Mouse (Mus musculus) heart, adult 2 months (tissue): Measurements from ENCODE around the gene Mad2l2. TPM values are rescaled to one million over a fixed set of nuclear protein-coding genes. Genes with fewer than 3 reads are reported as not detected.

ENCODE experiments used
- DNase-seq, 2 experiments: peaks; one replicate each; pipeline ENCODE4 v3.0.0; 2021
- H3K27ac ChIP-seq: fragments of 200-600 bp; 2 replicates; pipeline ENCODE4 v1.8.1; 2022
- H3K27me3 ChIP-seq: fragments of 200-500 bp; 2 replicates; pipeline ENCODE4 v1.6.1; 2012; ENCODE audit warnings: mild to moderate bottlenecking, low read length, inconsistent platforms, mixed read lengths; ENCODE audit not compliant: control insufficient read depth, insufficient read depth
- H3K36me3 ChIP-seq: fragments of 200-500 bp; 2 replicates; pipeline ENCODE4 v1.6.1; 2012; ENCODE audit warnings: low read length, inconsistent platforms; ENCODE audit not compliant: control insufficient read depth, insufficient read depth
- H3K4me1 ChIP-seq: fragments of 200-500 bp; 2 replicates; pipeline ENCODE4 v1.6.1; 2011; ENCODE audit warnings: low read length; ENCODE audit not compliant: control insufficient read depth, insufficient read depth
- H3K4me3 ChIP-seq: fragments of 200-600 bp; 2 replicates; pipeline ENCODE4 v1.8.1; 2022
- H3K79me2 ChIP-seq: fragments of 200-500 bp; replicated peaks from 2 replicates; pipeline ENCODE4 v1.6.1; 2012; ENCODE audit warnings: mild to moderate bottlenecking, inconsistent platforms, low read length, moderate library complexity, mixed read lengths; ENCODE audit not compliant: control insufficient read depth, insufficient read depth
- H3K9ac ChIP-seq: fragments of 200-500 bp; 2 replicates; pipeline ENCODE4 v1.6.1; 2012; ENCODE audit warnings: low read depth, mild to moderate bottlenecking, control low read depth, inconsistent platforms, low read length, mixed read lengths
- CTCF ChIP-seq: fragments of 200-600 bp; IDR thresholded peaks from 2 replicates; pipeline ENCODE4 v1.8.1; 2022; ENCODE audit warnings: antibody characterized with exemption, mild to moderate bottlenecking, moderate library complexity
- EP300 ChIP-seq: fragments of 200-500 bp; IDR thresholded peaks from 2 replicates; pipeline ENCODE4 v1.6.1; 2011; ENCODE audit warnings: low read depth, low read length, control low read depth; ENCODE audit not compliant: insufficient read depth
- POLR2A ChIP-seq: fragments of 200-500 bp; IDR thresholded peaks from 2 replicates; pipeline ENCODE4 v1.6.1; 2011; ENCODE audit warnings: mild to moderate bottlenecking, low read depth, low read length, control low read depth; ENCODE audit not compliant: insufficient read depth
- WGBS: fragments of 180-500 bp; shearing (Covaris S2); methylation state at CpG from one replicate; pipeline ENCODE4 v1.1.7; 2018; 5-methylcytosine and 5-hydroxymethylcytosine counted together
- intact Hi-C: fragments of 180-260 bp; cut with DNase I; formaldehyde crosslinking; loops from one replicate; pipeline ENCODE4 v1.15.1; 2025
- polyA plus RNA-seq: library from polyadenylated mRNA; depleted of rRNA; stranded (reverse); fragments of >200 nt; gene quantifications from 2 replicates; pipeline ENCODE4 v1.2.3, GENCODE M21; 2012
- total RNA-seq, 2 experiments: library from RNA; stranded (reverse); gene quantifications; 2 replicates each; pipeline ENCODE4 v1.2.3; 2021

Gene Mad2l2
- total and polyA plus RNA-seq, 3 experiments, result 11.0 to 21.9 (median 13.8) TPM

DNA sequence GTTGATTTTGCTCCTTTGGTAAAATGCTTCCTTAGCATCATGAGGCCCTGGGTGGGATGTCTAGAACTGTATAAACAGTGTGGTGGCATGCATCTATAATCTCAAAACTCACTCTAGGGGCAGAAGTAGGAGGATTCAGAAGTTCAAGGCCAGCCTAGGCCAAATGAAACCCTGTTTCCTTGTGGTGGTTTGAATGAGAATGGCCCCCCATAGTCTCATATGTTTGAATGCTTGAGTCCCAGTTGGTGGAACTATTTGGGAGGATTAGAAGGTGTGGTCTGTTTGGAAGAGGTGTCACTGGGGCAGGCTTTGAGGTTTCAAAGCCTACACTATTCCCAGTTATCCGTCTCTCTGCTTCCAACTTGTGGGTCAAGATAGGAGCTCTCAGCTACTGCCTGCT lies 39.0 kb upstream of the Mad2l2 start:
- Histone ChIP-seq H3K4me1 (peaks cover 9% of the 10 kb centered on the region), H3K9ac (no peak overlapping the region), H3K36me3 (no peaks in the 10 kb centered on the region), H3K79me2 (peaks cover 2% of the 10 kb centered on the region), H3K4me3 (no peak overlapping the region), H3K27ac (no peak overlapping the region), H3K27me3 (no peaks in the 10 kb centered on the region)
- WGBS, result 97% methylated on average over 1 of the region's 1 CpGs
- intact Hi-C loops, result no loop called here
- DNase-seq, result no peak
- no peak for TF ChIP-seq EP300
- TF ChIP-seq CTCF, result no peak
- no peak for TF ChIP-seq POLR2A

DNA sequence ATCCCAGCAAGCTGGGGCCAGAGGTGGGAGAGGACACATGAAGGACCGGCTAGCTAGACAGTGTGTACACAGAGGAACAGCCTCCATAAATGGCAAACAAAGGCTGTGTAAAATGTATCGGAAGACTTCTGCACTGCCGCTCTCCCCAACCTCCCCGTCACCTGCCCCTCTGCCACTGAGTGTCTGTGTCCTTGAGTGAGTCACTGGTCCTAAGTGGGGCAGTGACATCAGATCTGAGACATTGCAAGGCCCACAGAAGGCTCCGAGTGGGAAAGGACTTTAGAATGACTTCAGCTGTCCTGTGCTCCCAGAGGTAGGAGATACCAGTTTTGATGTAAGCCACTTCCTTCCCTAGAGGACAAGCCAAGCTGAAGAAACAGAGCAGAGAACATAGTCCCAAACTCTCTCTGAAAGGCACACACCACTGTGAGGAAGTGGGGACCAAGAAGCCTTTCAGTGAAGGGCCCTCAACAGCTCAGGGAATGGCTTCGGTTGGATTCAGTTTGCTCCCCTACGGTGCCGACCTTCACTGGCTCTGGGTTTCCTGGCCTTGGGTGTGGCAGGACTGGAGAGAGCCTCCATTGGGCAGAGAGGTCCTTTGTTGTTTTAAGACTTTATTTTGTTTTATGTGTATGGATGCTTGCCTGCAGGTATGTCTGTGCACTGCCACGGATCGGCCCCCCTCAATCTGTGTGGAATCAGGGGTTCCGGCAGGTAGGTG lies 37.5 kb upstream of the Mad2l2 start:
- no peak overlapping the region for H3K27ac ChIP-seq
- H3K79me2 ChIP-seq, result peaks cover under 1% of the 10 kb centered on the region; the same call in 1 of the 2 replicates
- no peaks in the 10 kb centered on the region for H3K36me3 ChIP-seq
- 82% methylated on average over 11 of the region's 11 CpGs for WGBS
- DNase-seq, result no peak
- no peak overlapping the region for H3K9ac ChIP-seq
- TF ChIP-seq POLR2A (no peak), EP300 (no peak), CTCF (no peak)
- H3K27me3 ChIP-seq, result no peaks in the 10 kb centered on the region
- no peak overlapping the region for H3K4me3 ChIP-seq
- peaks cover 1% of the 10 kb centered on the region for H3K4me1 ChIP-seq
- intact Hi-C loops, result no loop called here

DNA sequence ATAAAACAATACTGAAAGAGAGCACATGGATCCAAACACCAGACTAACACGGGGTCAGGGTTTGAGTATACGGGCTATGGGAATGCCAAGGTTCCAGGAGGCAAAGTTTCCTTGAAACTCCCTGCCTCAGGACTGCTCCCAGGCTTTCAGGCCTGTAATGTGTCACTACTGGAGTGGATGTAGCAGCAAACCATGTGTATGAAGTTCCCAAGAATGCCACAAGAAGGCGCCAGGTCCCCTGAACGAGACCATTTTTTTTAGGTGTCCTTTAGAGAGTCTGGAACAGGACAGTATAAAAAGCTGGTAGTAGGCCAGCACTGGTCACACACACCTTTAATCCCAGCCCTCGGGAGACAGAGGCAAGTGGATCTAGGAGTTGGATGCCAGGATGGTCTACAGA lies 36.0 kb upstream of the Mad2l2 start:
- 82% methylated on average over 5 of the region's 5 CpGs for WGBS
- no peaks in the 10 kb centered on the region for H3K36me3 ChIP-seq
- no peak overlapping the region for H3K27ac ChIP-seq
- H3K4me3 ChIP-seq, result no peak overlapping the region
- TF ChIP-seq EP300, result no peak
- DNase-seq, result no peak
- intact Hi-C loops, result no loop called here
- no peaks in the 10 kb centered on the region for H3K27me3 ChIP-seq
- no peak overlapping the region for H3K9ac ChIP-seq
- H3K4me1 ChIP-seq, result no peaks in the 10 kb centered on the region
- H3K79me2 ChIP-seq, result no peaks in the 10 kb centered on the region

DNA sequence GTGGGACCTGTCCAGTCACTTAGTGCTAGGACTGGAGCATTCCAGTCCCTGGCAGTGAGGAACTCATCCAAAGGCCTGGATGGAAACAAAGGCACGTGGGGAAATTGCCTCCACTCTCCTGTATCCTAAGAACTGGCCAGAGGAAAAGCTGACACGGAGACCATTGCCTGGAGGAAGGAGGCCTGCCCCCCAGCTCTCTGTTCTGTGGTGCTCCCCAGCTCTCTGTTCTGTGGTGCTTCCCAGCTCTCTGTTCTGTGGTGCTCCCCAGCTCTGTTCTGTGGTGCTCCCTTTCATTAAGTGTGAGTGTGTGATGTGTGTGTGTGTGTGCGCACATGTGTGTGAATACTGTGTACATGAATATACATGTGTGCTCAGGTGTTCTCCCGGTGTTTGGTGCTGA lies 35.1 kb upstream of the Mad2l2 start:
- Histone ChIP-seq H3K4me1 (no peaks in the 10 kb centered on the region), H3K27me3 (no peaks in the 10 kb centered on the region), H3K79me2 (no peaks in the 10 kb centered on the region), H3K36me3 (no peaks in the 10 kb centered on the region), H3K4me3 (no peak overlapping the region), H3K9ac (no peak overlapping the region), H3K27ac (no peak overlapping the region)
- intact Hi-C loops, result no loop called here
- TF ChIP-seq CTCF (no peak), EP300 (no peak), POLR2A (no peak)
- no peak for DNase-seq
- WGBS, result 72% methylated on average over 4 of the region's 4 CpGs

DNA sequence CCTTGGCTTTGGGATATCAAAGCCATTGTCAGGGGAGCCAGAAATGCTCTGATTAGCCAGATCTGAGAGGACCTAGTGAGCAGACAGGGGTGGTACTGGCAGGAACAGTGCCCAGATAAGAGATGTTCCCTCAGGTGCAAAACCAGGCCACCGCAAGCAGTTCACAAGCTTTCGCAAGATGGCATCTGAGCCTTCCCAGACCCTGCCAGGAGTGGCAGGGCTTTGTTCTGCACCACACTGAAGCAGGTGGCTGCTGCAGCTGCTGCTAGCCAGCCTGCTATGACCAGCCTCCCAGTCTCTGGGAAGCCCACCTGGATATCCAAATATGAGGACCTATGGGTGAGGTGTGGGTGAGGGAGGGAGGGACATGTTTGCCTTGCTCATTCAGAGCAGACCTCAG lies 32.2 kb upstream of the Mad2l2 start:
- no peak overlapping the region for H3K9ac ChIP-seq
- no peak for DNase-seq
- no peaks in the 10 kb centered on the region for H3K27me3 ChIP-seq
- intact Hi-C loops, result no loop called here
- H3K4me1 ChIP-seq, result no peaks in the 10 kb centered on the region
- no peaks in the 10 kb centered on the region for H3K79me2 ChIP-seq
- H3K4me3 ChIP-seq, result no peak overlapping the region
- 100% methylated on average over 2 of the region's 2 CpGs for WGBS
- TF ChIP-seq POLR2A (no peak), EP300 (no peak), CTCF (no peak)
- no peaks in the 10 kb centered on the region for H3K36me3 ChIP-seq
- H3K27ac ChIP-seq, result no peak overlapping the region

DNA sequence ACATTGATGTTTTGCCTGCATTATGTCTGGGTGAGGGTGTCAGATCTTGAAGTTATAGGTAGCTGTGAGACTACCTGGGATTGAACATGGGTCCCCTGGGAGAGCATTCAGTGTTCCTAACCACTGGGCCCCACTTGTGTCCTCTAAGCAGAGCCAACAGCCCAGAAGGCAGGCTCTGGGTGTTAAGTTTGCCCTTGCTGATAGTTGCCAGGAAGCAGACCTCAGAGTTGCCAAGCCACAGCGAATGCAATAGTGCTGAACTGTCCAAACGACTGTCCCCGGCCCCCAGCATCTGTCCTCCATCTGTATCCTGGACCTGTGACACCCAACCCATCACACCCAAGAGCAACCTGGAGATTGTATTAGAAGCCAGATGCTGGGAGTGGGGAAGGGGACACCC lies 31.5 kb upstream of the Mad2l2 start:
- no peak for DNase-seq
- no peaks in the 10 kb centered on the region for H3K4me1 ChIP-seq
- no peaks in the 10 kb centered on the region for H3K27me3 ChIP-seq
- no peak overlapping the region for H3K9ac ChIP-seq
- WGBS, result 29% methylated on average over 3 of the region's 3 CpGs
- no peak for TF ChIP-seq POLR2A
- TF ChIP-seq EP300, result no peak
- TF ChIP-seq CTCF, result no peak
- no peak overlapping the region for H3K4me3 ChIP-seq
- intact Hi-C loops, result no loop called here
- no peaks in the 10 kb centered on the region for H3K79me2 ChIP-seq
- no peaks in the 10 kb centered on the region for H3K36me3 ChIP-seq
- H3K27ac ChIP-seq, result no peak overlapping the region
